Mouse (Mus musculus): Measurements from ENCODE around the gene Cap1. TPM values are rescaled to one million over a fixed set of nuclear protein-coding genes. Genes with fewer than 3 reads are reported as not detected.

The Cap1 gene
- polyA plus RNA-seq, 1 experiment, result 85.8 TPM

GRCm38 (mm10) chr4:122887336-122887735 lies 1.5 kb upstream of the Cap1 start:
- Histone ChIP-seq H3K4me3 (ENCODE audit: low read depth, low read length) (no peak overlapping the region), H3K36me3 (ENCODE audit: control insufficient read depth, insufficient read depth, low read length) (no peaks in the 10 kb centered on the region), H3K27ac (ENCODE audit: insufficient read depth, low read depth, low read length) (peak overlapping the region; percentile 99), H3K27me3 (ENCODE audit: control insufficient read depth, insufficient read depth, low read length) (no peaks in the 10 kb centered on the region), H3K4me1 (ENCODE audit: control insufficient read depth, insufficient read depth, insufficient read length, low read length) (peaks cover 17% of the 10 kb centered on the region)
- TF ChIP-seq CTCF (IDR thresholded peaks at IDR 0.05; ENCODE audit: extremely low read depth, insufficient read length, insufficient replicate concordance, low read depth, low read length), result no peak
- no peak for TF ChIP-seq POLR2A (IDR thresholded peaks at IDR 0.05; ENCODE audit: low read depth, low read length)
- WGBS, result 47% methylated on average over 2 of the region's 2 CpGs

GRCm38 (mm10) chr4:122886579-122887254 lies 861 bp upstream of the Cap1 start:
- under 1% methylated on average over 19 of the region's 19 CpGs for WGBS
- Histone ChIP-seq H3K4me3 (ENCODE audit: low read depth, low read length) (peak overlapping the region; percentile 74), H3K36me3 (ENCODE audit: control insufficient read depth, insufficient read depth, low read length) (no peaks in the 10 kb centered on the region), H3K27me3 (ENCODE audit: control insufficient read depth, insufficient read depth, low read length) (no peaks in the 10 kb centered on the region), H3K27ac (ENCODE audit: insufficient read depth, low read depth, low read length) (peak overlapping the region; percentile 99), H3K4me1 (ENCODE audit: control insufficient read depth, insufficient read depth, insufficient read length, low read length) (peaks cover 19% of the 10 kb centered on the region)
- TF ChIP-seq POLR2A (IDR thresholded peaks at IDR 0.05; ENCODE audit: low read depth, low read length) (no peak), CTCF (IDR thresholded peaks at IDR 0.05; ENCODE audit: extremely low read depth, insufficient read length, insufficient replicate concordance, low read depth, low read length) (no peak)

GRCm38 (mm10) chr4:122884481-122885340 lies 1.1 kb downstream of the Cap1 start:
- Histone ChIP-seq H3K27ac (ENCODE audit: insufficient read depth, low read depth, low read length) (peak overlapping the region; percentile 92), H3K27me3 (ENCODE audit: control insufficient read depth, insufficient read depth, low read length) (no peaks in the 10 kb centered on the region), H3K4me1 (ENCODE audit: control insufficient read depth, insufficient read depth, insufficient read length, low read length) (peaks cover 13% of the 10 kb centered on the region), H3K36me3 (ENCODE audit: control insufficient read depth, insufficient read depth, low read length) (peaks cover 1% of the 10 kb centered on the region; the same call in 1 of the 2 replicates), H3K4me3 (ENCODE audit: low read depth, low read length) (peak overlapping the region; percentile 74)
- TF ChIP-seq POLR2A (IDR thresholded peaks at IDR 0.05; ENCODE audit: low read depth, low read length) (no peak), CTCF (IDR thresholded peaks at IDR 0.05; ENCODE audit: extremely low read depth, insufficient read length, insufficient replicate concordance, low read depth, low read length) (no peak)
- 5% methylated on average over 12 of the region's 12 CpGs for WGBS

GRCm38 (mm10) chr4:122884051-122884450 lies 1.8 kb downstream of the Cap1 start:
- Histone ChIP-seq H3K27ac (ENCODE audit: insufficient read depth, low read depth, low read length) (peak overlapping the region; percentile 92), H3K27me3 (ENCODE audit: control insufficient read depth, insufficient read depth, low read length) (no peaks in the 10 kb centered on the region), H3K4me3 (ENCODE audit: low read depth, low read length) (peak overlapping the region; percentile 8), H3K4me1 (ENCODE audit: control insufficient read depth, insufficient read depth, insufficient read length, low read length) (peaks cover 13% of the 10 kb centered on the region), H3K36me3 (ENCODE audit: control insufficient read depth, insufficient read depth, low read length) (peaks cover 1% of the 10 kb centered on the region; the same call in 1 of the 2 replicates)
- WGBS, result 32% methylated on average over 2 of the region's 2 CpGs
- no peak for TF ChIP-seq CTCF (IDR thresholded peaks at IDR 0.05; ENCODE audit: extremely low read depth, insufficient read length, insufficient replicate concordance, low read depth, low read length)
- TF ChIP-seq POLR2A (IDR thresholded peaks at IDR 0.05; ENCODE audit: low read depth, low read length), result no peak

GRCm38 (mm10) chr4:122883294-122883693 lies 2.6 kb downstream of the Cap1 start:
- Histone ChIP-seq H3K4me1 (ENCODE audit: control insufficient read depth, insufficient read depth, insufficient read length, low read length) (peaks cover 13% of the 10 kb centered on the region), H3K4me3 (ENCODE audit: low read depth, low read length) (peak overlapping the region; percentile 22; the same call in 1 of the 2 replicates), H3K27me3 (ENCODE audit: control insufficient read depth, insufficient read depth, low read length) (no peaks in the 10 kb centered on the region), H3K36me3 (ENCODE audit: control insufficient read depth, insufficient read depth, low read length) (peaks cover 1% of the 10 kb centered on the region; the same call in 1 of the 2 replicates), H3K27ac (ENCODE audit: insufficient read depth, low read depth, low read length) (peak overlapping the region; percentile 92; the same call in 1 of the 2 replicates)
- TF ChIP-seq CTCF (IDR thresholded peaks at IDR 0.05; ENCODE audit: extremely low read depth, insufficient read length, insufficient replicate concordance, low read depth, low read length), result no peak
- TF ChIP-seq POLR2A (IDR thresholded peaks at IDR 0.05; ENCODE audit: low read depth, low read length), result no peak
- 79% methylated on average over 3 of the region's 3 CpGs for WGBS

- H3K36me3 ChIP-seq (ENCODE audit: control insufficient read depth, insufficient read depth, low read length), result peaks cover 3% of the 10 kb centered on the region; the same call in 1 of the 2 replicates
- no peak overlapping the region for H3K27ac ChIP-seq (ENCODE audit: insufficient read depth, low read depth, low read length)
- no peaks in the 10 kb centered on the region for H3K27me3 ChIP-seq (ENCODE audit: control insufficient read depth, insufficient read depth, low read length)
- peaks cover 13% of the 10 kb centered on the region for H3K4me1 ChIP-seq (ENCODE audit: control insufficient read depth, insufficient read depth, insufficient read length, low read length)
- 52% methylated on average over 3 of the region's 3 CpGs for whole genome bisulfite sequencing
- H3K4me3 ChIP-seq (ENCODE audit: low read depth, low read length), result no peak overlapping the region
- TF ChIP-seq CTCF (IDR thresholded peaks at IDR 0.05; ENCODE audit: extremely low read depth, insufficient read length, insufficient replicate concordance, low read depth, low read length), result no peak
- no peak for TF ChIP-seq POLR2A (IDR thresholded peaks at IDR 0.05; ENCODE audit: low read depth, low read length)
Observed at GRCm38 (mm10) chr4:122882544-122882943, 3.3 kb downstream of the Cap1 start.

Measured in small intestine, adult 2 months (tissue).